Mouse (Mus musculus): ENCODE measurements around the gene Jph3. TPM values are rescaled to one million over a fixed set of nuclear protein-coding genes. Genes with fewer than 3 reads are reported as not detected.
A peak's percentile ranks its signal among the peaks of the same experiment; 100 is the strongest.

The Jph3 gene
- polyA plus RNA-seq, 1 experiment: not detected

DNA sequence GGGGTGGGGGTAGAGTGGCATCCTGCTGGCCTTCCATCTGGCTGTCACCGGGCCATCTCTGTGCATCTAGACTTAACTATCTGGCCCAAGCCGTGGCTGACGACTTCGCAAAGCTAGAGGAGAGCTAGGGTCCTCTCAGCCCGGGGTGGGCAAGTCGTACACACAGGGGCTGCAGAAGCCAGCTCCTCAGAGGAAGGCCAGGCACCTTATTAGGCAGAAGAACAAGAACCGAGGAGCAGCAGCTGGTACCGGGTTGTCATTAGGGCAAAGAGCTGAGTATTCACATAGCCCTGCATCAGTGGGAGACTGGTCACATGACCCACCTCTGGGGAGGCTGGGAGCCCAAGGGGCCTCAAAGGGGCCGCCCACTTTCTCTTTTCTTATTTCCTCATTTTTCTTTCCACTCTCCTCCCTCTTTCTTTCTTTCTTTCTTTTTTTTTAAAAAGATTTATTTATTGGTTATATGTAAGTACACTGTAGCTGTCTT is 30.8 kb upstream of the Jph3 start:
- Histone ChIP-seq H3K36me3 (ENCODE audit: control insufficient read depth, insufficient read depth) (no peaks in the 10 kb centered on the region), H3K4me2 (ENCODE audit: low read depth) (no peak overlapping the region), H3K27me3 (ENCODE audit: control insufficient read depth, insufficient read depth, insufficient read length) (no peaks in the 10 kb centered on the region), H3K4me3 (no peak overlapping the region), H3K79me2 (ENCODE audit: control insufficient read depth, insufficient read depth) (no peaks in the 10 kb centered on the region), H3ac (ENCODE audit: control insufficient read depth, insufficient read length) (no peak overlapping the region)
- TF ChIP-seq TCF12 (IDR thresholded peaks at IDR 0.05; ENCODE audit: insufficient read depth, poor library complexity, severe bottlenecking): no peak
- TF ChIP-seq USF1 (IDR thresholded peaks at IDR 0.05; ENCODE audit: low read depth): peak; percentile 53

DNA sequence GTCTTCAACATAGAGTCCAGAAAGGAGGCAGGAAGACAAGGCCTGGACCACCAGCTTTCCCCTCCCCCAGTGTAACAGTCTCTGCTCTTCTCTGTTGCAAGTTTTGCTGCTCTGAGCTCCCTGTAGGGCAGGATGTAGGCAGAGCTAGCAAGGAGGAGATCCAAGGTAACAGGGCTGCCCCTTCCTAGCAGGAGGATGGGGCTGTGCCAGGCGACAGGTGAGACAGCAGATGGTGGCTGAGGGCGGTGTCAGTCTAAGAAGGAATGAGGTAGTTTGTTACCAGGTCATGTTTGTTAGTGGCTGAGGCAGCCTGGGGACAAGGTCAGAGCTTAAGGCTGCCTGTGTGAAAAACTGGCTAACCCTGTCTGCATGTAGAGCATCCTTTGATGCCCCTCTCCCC is 29.5 kb upstream of the Jph3 start:
- Histone ChIP-seq H3K36me3 (ENCODE audit: control insufficient read depth, insufficient read depth) (no peaks in the 10 kb centered on the region), H3K79me2 (ENCODE audit: control insufficient read depth, insufficient read depth) (no peaks in the 10 kb centered on the region), H3K4me2 (ENCODE audit: low read depth) (no peak overlapping the region), H3ac (ENCODE audit: control insufficient read depth, insufficient read length) (no peak overlapping the region), H3K4me3 (no peak overlapping the region), H3K27me3 (ENCODE audit: control insufficient read depth, insufficient read depth, insufficient read length) (no peaks in the 10 kb centered on the region)
- TF ChIP-seq CEBPB (IDR thresholded peaks at IDR 0.05; ENCODE audit: insufficient read depth, poor library complexity, severe bottlenecking): no peak
- no peak for TF ChIP-seq MAX (IDR thresholded peaks at IDR 0.05; ENCODE audit: low read depth)
- TF ChIP-seq TCF12 (IDR thresholded peaks at IDR 0.05; ENCODE audit: insufficient read depth, poor library complexity, severe bottlenecking): no peak
- TF ChIP-seq MYOD1 (IDR thresholded peaks at IDR 0.05; ENCODE audit: control insufficient read depth in 1 of 3, insufficient read length in 2 of 3, low read depth in 2 of 3): no peak
- TF ChIP-seq REST (IDR thresholded peaks at IDR 0.05; ENCODE audit: insufficient read depth, insufficient read length): no peak
- TF ChIP-seq POLR2AphosphoS2 (IDR thresholded peaks at IDR 0.05; ENCODE audit: insufficient read length, low read depth): no peak
- TF ChIP-seq USF1 (IDR thresholded peaks at IDR 0.05; ENCODE audit: low read depth): no peak
- no peak for TF ChIP-seq SRF (IDR thresholded peaks at IDR 0.05; ENCODE audit: control insufficient read depth, insufficient read length, low read depth)
- TF ChIP-seq MYOG (IDR thresholded peaks at IDR 0.05; ENCODE audit: control insufficient read depth in 1 of 3, insufficient read depth in 1 of 3, insufficient read length in 2 of 3, low read depth in 2 of 3): no peak
- no peak for TF ChIP-seq TCF3 (IDR thresholded peaks at IDR 0.05; ENCODE audit: insufficient read length, low read depth)
- no peak for TF ChIP-seq E2F4 (IDR thresholded peaks at IDR 0.05; ENCODE audit: insufficient read depth)
- TF ChIP-seq POLR2A (IDR thresholded peaks at IDR 0.05; ENCODE audit: insufficient read length, low read depth): no peak

DNA sequence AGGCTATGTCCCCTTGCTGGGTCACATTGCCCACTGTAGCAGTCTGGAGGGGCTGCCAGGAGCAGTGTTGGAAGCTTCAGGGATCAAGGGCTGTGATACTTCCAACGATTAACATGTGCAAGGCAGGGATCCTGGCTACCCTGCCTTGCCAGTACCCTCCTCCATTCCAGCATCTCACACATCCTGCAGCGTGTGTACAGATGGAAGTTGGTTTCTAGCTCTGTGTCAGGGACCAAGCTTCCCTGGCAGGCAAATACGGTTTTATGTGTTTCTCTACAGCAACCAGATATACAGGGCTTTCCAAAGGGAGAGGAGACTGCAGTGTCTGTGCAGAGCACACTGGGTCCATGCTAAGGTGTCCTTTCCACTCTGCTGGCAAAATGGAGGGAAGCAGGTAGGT is 24.2 kb upstream of the Jph3 start:
- H3K27me3 ChIP-seq (ENCODE audit: control insufficient read depth, insufficient read depth, insufficient read length): peaks cover 25% of the 10 kb centered on the region
- H3ac ChIP-seq (ENCODE audit: control insufficient read depth, insufficient read length): no peak overlapping the region
- no peaks in the 10 kb centered on the region for H3K79me2 ChIP-seq (ENCODE audit: control insufficient read depth, insufficient read depth)
- no peak for TF ChIP-seq E2F4 (IDR thresholded peaks at IDR 0.05; ENCODE audit: insufficient read depth)
- no peak for TF ChIP-seq USF1 (IDR thresholded peaks at IDR 0.05; ENCODE audit: low read depth)
- TF ChIP-seq MAX (IDR thresholded peaks at IDR 0.05; ENCODE audit: low read depth): no peak
- no peak for TF ChIP-seq POLR2A (IDR thresholded peaks at IDR 0.05; ENCODE audit: insufficient read length, low read depth)
- TF ChIP-seq MYOG (IDR thresholded peaks at IDR 0.05; ENCODE audit: control insufficient read depth in 1 of 3, insufficient read depth in 1 of 3, insufficient read length in 2 of 3, low read depth in 2 of 3): no peak
- TF ChIP-seq POLR2AphosphoS2 (IDR thresholded peaks at IDR 0.05; ENCODE audit: insufficient read length, low read depth): no peak
- no peak for TF ChIP-seq REST (IDR thresholded peaks at IDR 0.05; ENCODE audit: insufficient read depth, insufficient read length)
- TF ChIP-seq SRF (IDR thresholded peaks at IDR 0.05; ENCODE audit: control insufficient read depth, insufficient read length, low read depth): no peak
- no peak for TF ChIP-seq CEBPB (IDR thresholded peaks at IDR 0.05; ENCODE audit: insufficient read depth, poor library complexity, severe bottlenecking)
- TF ChIP-seq MYOD1 (IDR thresholded peaks at IDR 0.05; ENCODE audit: control insufficient read depth in 1 of 3, insufficient read length in 2 of 3, low read depth in 2 of 3): no peak
- TF ChIP-seq TCF12 (IDR thresholded peaks at IDR 0.05; ENCODE audit: insufficient read depth, poor library complexity, severe bottlenecking): no peak
- no peak for TF ChIP-seq TCF3 (IDR thresholded peaks at IDR 0.05; ENCODE audit: insufficient read length, low read depth)
- H3K36me3 ChIP-seq (ENCODE audit: control insufficient read depth, insufficient read depth): no peaks in the 10 kb centered on the region
- H3K4me2 ChIP-seq (ENCODE audit: low read depth): peak overlapping the region; percentile 18
- no peak overlapping the region for H3K4me3 ChIP-seq

DNA sequence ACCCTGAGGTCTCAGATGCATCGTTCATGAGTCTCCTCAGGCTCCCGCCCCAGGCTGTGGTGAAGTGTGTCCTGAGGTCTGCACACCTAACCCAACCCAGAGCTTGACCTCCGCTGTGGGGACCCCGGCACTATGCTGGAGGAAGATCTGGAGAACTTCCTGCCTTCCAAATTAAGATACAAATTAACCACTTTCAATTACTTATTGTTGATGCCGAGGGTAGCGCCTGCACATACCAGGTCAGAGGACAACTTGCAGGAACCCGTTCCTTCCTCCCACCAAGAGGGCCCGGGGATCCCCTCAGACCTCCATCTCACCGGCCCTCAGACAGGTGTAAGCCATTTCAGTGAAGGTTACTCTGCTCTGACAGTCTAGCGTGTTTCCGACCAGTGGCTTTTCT is 22.5 kb upstream of the Jph3 start:
- no peak for TF ChIP-seq MYOG (IDR thresholded peaks at IDR 0.05; ENCODE audit: control insufficient read depth in 1 of 3, insufficient read depth in 1 of 3, insufficient read length in 2 of 3, low read depth in 2 of 3)
- no peak for TF ChIP-seq USF1 (IDR thresholded peaks at IDR 0.05; ENCODE audit: low read depth)
- Histone ChIP-seq H3K4me3 (no peak overlapping the region), H3K79me2 (ENCODE audit: control insufficient read depth, insufficient read depth) (no peaks in the 10 kb centered on the region), H3K36me3 (ENCODE audit: control insufficient read depth, insufficient read depth) (no peaks in the 10 kb centered on the region), H3ac (ENCODE audit: control insufficient read depth, insufficient read length) (no peak overlapping the region), H3K27me3 (ENCODE audit: control insufficient read depth, insufficient read depth, insufficient read length) (peaks cover 25% of the 10 kb centered on the region), H3K4me2 (ENCODE audit: low read depth) (peak overlapping the region; percentile 61)

DNA sequence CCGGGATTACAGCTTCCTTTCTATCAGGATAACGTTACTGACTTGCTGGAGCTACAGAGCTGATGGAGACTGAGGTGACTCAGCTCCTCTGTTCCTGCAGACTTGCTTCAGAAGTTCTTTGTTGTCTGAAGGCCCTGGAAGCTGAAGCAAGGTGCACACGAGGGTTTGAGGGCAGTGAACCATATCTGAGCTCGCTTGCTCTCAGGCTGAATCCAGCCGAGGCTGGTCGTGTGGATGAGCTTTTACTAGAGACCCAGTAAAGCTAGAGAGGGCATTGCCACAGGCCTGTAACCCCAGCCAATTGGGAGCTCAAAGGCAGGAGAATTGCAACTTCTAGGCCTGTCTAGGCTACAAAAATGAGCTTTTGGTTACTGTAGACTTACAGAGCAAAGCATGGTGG is 21.0 kb upstream of the Jph3 start:
- H3K27me3 ChIP-seq (ENCODE audit: control insufficient read depth, insufficient read depth, insufficient read length): peaks cover 35% of the 10 kb centered on the region
- TF ChIP-seq REST (IDR thresholded peaks at IDR 0.05; ENCODE audit: insufficient read depth, insufficient read length) (no peak), MAX (IDR thresholded peaks at IDR 0.05; ENCODE audit: low read depth) (no peak), POLR2A (IDR thresholded peaks at IDR 0.05; ENCODE audit: insufficient read length, low read depth) (no peak)

More for the DNA sequence above, 21.0 kb upstream of the Jph3 start:
- Histone ChIP-seq H3ac (ENCODE audit: control insufficient read depth, insufficient read length) (no peak overlapping the region), H3K36me3 (ENCODE audit: control insufficient read depth, insufficient read depth) (no peaks in the 10 kb centered on the region), H3K4me3 (no peak overlapping the region), H3K79me2 (ENCODE audit: control insufficient read depth, insufficient read depth) (no peaks in the 10 kb centered on the region), H3K4me2 (ENCODE audit: low read depth) (no peak overlapping the region)
